Mouse (Mus musculus): Measurements from ENCODE around the gene Kcnn3.

The Kcnn3 gene

GRCm38 (mm10) chr3:89667131-89667530, 147.2 kb downstream of the Kcnn3 start:
- no peak for DNase-seq (ENCODE audit: low read depth)

GRCm38 (mm10) chr3:89671334-89671733, 151.4 kb downstream of the Kcnn3 start:
- DNase-seq (ENCODE audit: low read depth): no peak

DNA sequence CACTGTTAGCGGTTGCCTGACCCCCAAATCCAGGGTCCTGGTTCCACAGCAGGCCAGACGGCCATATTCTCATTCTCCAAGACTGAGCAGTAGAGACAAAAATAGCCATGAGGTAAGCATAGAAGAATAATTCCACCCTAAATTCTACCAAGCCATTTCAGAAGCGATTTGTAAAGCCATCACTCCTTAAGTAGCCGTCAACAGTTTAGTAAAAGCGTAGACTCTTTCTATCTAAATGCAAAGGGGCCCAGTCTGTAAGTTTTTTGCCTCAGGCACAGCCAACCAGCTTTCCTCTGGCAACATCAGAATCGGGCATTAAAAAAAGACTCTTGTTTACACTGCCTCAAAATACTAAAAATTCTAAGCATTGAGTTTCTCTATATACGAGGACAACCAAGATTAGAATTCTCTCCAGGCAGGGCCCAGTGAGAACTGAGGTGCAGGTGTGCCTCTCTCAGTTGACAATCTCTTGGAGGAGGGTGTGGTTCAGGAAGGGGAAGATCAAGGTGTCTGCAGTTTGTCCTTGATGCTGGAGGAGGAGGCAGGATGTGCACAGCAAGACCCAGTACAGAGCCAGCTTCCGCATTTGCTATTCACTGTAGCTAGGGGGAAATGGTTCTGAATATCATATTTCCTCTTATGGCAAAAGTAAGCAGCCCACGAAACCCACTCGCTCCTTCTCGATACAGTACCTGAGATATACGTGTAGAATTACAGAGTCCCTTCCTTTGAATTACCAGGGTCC, 152.8 kb downstream of the Kcnn3 start:
- DNase-seq (ENCODE audit: low read depth): no peak

GRCm38 (mm10) chr3:89677617-89678016, 157.7 kb downstream of the Kcnn3 start:
- DNase-seq (ENCODE audit: low read depth): no peak

- no peak for DNase-seq (ENCODE audit: low read depth)
Measured at GRCm38 (mm10) chr3:89686031-89686430, 166.1 kb downstream of the Kcnn3 start.

DNA sequence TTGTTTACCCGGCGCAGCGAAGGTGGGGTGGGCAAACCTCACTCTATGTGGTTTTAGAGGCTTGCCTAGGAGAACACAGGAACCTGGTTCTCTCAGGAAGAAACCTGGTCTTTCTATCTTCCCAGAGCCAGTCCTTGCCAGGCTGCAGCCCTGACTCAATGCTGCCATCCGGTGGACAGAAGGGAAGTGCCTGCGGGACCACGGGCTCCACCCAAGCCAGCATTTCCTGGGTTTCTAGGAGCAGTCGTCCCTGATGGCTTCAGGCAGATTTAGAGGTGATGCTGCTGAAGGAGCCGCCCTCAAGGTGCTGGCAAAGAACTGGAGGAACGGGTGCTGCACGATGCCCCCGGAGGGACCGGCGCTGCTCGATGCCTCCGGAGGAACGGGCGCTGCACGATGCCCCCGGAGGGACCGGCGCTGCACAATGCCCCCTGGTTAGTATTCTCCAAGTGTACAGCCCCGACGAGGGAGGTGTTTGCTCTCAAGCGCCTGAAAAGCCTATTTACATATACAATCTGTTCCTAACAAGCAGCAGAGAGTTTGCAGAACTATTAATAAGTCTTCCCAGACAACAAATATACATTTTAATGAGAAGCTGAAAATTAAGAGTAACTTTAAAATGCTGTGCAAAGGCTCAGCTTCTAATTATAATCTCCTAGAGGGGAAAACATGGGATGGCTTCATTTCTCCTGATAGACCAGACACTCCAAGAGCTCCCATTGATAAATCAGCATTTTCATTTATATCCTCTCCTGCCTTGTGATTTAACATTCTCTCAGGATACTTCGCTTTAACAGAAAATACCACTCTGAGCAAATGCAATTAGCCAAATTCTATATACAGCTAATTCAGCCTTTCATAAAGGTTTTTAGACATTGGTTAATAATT, 169.0 kb downstream of the Kcnn3 start:
- DNase-seq (ENCODE audit: low read depth): peak; percentile 23

- no peak for DNase-seq (ENCODE audit: low read depth)
Measured at GRCm38 (mm10) chr3:89691776-89692175, 171.8 kb downstream of the Kcnn3 start.

DNA sequence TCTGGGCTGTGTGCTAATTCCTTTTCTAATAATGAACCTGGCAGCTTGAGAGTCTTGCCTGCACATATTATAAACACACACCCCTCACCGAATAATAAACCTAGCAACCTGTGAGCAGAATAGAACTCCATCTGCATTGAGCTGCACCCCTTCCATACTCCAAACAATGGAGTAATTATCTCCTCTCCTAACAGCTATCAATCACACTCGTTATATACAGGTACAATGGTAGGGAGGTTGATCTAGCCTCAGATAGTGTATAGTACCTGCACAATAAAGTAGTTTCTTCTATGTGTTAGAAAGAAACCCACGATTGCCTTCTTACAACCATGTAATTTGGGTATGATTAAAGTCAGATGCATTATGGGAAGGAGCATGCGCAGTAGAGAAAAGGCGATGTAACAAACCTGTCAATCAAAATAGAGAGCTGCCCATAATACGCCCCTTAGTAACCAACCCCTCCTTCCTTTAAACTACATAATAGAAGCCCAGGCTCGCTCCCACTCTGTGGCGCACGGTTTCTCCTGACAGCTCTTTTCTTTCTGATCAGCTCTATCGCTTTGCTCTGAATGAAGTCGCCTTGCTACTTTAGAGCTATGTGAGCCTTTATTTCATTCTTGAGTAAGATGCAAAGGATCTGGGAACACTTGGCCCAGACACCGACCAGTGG, 176.3 kb downstream of the Kcnn3 start:
- no peak for DNase-seq (ENCODE audit: low read depth)

DNA sequence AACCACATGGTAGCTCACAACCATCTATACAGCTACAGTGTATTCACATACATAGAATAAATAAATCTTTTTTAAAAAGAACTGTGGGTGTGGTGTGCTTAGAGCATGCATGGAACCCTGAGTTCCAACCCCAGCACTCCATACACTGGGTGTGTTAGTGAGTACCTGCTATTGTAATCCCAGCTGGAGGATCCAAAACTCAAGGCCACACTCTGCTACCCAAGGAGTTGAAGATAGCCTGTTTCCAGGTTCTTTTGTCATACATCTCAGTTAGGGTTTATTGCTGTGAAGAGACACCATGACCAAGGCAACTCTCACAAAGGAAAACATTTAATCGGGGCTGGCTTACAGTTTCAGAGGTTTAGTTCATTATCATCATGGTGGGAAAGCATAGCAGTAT, 179.0 kb downstream of the Kcnn3 start:
- DNase-seq (ENCODE audit: low read depth): no peak

GRCm38 (mm10) chr3:89700461-89700860, 180.5 kb downstream of the Kcnn3 start:
- no peak for DNase-seq (ENCODE audit: low read depth)

GRCm38 (mm10) chr3:89703596-89703995, 183.6 kb downstream of the Kcnn3 start:
- DNase-seq (ENCODE audit: low read depth): no peak

DNA sequence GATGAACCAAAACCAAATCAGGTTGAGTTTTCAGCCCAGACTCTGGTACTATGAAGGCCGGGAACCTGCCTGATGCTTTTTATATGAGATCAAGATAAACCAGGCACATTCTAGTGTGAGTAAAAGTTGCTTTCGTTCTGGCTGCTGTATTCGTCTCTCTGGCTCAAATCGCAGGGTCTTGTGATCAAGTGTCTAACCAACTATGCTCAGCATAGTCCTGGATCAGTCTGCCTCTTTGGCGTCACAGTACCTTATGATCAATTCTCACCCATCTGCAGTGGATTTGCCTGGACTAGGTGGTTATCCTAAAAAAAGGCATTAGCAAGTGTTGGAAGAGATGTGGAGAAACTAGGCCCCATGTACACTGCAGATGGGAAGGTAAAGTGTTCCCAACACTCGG, 184.1 kb downstream of the Kcnn3 start:
- DNase-seq (ENCODE audit: low read depth): no peak

DNA sequence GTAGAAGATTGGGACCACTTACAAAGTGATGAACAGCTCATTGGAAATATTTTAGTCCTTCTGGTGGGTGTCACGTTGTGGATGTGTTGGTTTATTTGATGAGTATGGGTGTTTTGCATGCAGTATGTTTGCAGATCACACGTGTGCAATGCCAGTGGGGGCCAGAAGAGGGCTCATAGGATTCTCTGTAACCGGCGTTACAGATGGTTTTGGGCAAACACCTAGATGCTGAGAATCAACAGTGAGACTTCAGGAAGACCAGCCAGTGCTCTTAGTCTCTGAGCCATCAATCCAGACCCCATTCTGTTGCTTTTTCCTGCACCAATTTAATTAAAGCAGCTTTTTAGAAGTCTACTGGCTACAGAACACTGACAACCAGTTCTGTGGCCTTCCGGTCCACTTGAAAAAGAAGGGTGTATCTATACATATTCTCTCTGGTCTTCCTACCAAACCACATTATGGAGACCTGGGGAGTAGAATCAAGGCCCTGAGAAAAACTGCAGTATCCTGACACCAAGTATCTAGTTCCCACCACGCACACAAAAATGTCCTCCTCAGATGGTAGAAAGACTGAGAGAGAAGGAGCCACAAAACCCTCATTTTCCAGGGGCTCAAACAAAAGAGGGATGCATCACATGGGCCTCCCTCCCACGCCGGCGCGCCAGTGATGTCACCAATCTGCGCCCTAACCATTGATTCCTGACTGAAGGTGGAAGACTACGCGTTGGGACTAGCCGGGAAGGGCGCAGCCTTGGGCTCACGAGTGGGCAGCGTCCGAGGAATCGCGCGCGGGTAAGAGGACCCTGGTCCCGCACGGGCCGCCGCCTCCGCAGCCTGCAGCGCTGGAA, 194.6 kb downstream of the Kcnn3 start, which contains the start of gene Adar:
Gene Adar (plus strand): TSS at position 664 of the 848 bp plus-strand sequence.
- peak; percentile 66 for DNase-seq (ENCODE audit: low read depth)

GRCm38 (mm10) chr3:89715207-89715966, 195.4 kb downstream of the Kcnn3 start:
- DNase-seq (ENCODE audit: low read depth): peak; percentile 11

DNA sequence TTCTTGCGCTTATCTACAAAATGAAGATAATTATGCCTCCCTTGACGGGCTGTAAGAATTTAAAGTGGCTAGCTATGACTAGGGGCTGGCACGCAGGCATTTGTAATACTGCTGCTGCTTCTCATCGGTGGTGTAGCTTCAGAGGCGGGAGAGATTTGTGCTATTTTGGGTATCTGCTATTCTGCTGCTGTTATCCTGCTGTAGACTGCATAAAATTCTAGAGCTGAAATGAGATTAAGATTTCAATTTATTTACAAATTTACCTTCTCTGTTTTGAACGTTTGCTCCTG, 195.9 kb downstream of the Kcnn3 start:
- no peak for DNase-seq (ENCODE audit: low read depth)

- no peak for DNase-seq (ENCODE audit: low read depth)
Measured at GRCm38 (mm10) chr3:89722032-89722431, 202.1 kb downstream of the Kcnn3 start.

DNA sequence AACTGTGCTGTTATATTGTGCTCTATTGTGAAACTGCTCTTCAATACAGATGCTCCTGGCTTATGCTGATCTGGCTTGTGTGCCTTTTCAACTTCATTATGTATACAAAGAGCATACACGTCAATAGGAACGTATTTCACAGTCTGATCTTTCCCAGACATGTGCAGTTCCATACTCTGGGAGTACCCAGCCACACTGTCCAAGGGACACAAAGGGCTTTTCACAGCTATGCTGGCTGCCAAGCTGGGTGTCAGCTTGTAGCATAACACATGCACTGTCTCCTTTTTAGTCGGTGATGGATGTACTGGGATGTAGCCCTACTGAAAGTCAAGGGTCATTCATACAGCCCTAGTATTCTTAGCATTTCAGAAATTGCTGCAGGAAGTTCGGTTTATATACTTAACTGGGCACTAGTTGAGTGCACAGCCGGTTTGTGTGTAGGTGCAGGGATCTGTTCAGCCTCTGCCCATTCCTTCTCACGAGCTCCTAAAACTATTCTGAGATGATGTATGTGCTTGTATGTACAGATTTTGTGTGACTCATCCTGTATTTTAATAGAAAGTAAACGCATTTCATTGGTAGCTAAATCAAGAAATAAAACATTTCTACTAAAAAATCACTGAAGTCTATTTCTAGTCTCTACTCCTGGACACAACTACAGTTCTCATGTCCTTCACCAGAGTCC, 203.6 kb downstream of the Kcnn3 start:
- DNase-seq (ENCODE audit: low read depth): no peak

Data from c-Kit-positive CD71-positive TER-119-negative erythroid progenitor cells, embryonic 14.5 days (primary cell).